Mouse (Mus musculus) c-Kit-positive CD71-negative TER-119-negative erythroid progenitor cells, embryonic 14.5 days (primary cell): ENCODE data around the gene Gm9887.
"Not testable (repeated sequence)": the region's sequence is repeated elsewhere in the genome, so short reads cannot be mapped to it uniquely, and the experiment has no call there.

ENCODE experiments used
- DNase-seq: peaks from one replicate; pipeline ENCODE4 v3.0.0-alpha.2; 2013; ENCODE audit warnings: low read depth

The Gm9887 gene

DNA sequence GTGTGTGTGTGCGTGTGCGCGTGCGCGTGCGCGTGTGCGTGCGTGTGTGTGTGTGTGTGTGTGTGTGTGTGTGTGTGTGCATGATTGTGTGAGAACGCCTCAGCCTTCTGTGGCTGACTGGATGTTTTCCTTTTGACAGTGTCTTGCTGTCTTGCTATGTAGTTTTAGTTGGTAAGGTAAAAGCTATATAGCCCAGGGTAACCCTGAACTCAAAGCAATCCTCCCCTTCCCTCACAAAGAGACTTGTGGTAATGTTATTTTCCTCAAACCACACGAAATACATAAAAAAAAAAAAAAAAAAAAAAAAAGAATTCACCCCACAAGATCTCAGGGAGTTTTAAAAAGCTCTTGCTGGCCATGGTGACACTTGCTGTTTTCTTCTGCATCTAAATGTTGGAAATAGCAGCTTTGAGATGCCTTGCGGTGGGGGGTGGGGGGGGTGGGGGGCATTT is 14.0 kb upstream of the Gm9887 start:
- DNase-seq, result not testable (repeated sequence)

DNA sequence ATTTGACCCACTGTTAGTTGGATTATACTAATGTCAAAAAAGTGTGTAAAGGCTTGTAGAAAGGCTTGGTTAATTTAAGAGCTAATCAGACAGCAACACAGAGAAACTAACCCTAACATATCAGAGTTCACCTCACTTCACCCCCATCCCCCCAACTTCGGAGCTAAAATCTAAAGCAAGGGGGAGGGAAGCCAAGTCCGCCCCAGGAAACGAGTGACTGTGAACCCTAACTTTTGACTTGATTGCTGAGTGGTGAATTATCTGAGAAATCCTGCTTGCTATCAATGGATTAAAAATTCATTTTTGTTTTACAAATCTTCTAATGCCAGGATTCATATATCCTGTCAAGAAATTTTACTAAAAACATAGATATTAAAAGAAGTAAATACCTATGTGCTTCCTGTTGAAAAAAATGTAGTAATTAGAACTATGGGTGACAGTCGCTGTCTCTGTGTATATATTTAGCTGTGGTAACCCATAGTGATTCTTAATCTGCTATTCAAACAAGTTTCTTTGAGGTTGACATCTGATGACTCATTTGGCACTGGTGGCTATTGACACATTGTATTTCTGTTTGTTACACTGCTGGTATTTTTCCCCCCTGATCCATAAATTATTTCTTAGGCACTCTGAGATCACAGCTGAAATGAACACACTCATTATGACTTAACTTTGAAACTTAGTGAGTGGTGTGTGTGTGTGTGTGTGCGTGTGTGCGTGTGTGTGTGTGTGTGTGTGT is 13.5 kb upstream of the Gm9887 start:
- DNase-seq, result no peak

DNA sequence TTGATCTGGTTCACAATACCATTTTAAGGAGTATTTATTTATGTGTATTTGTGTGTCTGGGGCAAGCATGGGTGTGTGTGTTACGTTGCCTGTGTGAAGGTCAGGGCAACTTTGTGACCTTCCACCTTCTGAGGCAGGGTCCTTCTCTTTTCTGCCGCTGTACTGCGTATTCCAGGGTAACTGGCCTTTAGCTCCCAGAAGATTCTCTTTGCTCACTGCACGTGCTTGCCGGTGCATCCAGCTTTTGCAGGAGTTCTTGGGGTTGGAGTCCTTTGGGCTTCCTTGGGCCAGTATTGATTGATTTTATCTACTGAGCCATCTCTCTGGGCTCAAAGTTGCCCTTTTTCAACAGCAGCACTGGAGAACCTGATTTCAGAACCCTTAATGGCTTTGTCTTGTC is 12.3 kb upstream of the Gm9887 start:
- DNase-seq, result no peak

DNA sequence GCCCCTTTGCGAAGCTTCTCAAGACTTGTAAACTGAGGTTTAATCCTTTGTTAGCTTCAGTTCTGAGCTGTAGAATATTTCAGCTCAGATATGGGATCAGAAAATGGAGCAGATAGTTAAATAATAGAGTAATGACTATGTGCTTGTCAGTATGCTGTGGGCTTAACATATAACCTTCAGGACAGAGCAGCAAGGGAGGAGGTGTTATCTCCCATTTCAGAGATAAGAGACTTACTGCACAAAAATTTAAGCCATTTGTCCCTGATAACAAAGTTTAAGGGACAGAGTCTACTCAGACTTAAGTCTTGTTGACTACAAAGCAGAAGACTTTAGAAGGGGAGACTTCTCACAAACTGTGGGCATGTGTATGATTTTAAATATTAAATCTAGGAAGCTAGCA is 10.6 kb upstream of the Gm9887 start:
- no peak for DNase-seq

DNA sequence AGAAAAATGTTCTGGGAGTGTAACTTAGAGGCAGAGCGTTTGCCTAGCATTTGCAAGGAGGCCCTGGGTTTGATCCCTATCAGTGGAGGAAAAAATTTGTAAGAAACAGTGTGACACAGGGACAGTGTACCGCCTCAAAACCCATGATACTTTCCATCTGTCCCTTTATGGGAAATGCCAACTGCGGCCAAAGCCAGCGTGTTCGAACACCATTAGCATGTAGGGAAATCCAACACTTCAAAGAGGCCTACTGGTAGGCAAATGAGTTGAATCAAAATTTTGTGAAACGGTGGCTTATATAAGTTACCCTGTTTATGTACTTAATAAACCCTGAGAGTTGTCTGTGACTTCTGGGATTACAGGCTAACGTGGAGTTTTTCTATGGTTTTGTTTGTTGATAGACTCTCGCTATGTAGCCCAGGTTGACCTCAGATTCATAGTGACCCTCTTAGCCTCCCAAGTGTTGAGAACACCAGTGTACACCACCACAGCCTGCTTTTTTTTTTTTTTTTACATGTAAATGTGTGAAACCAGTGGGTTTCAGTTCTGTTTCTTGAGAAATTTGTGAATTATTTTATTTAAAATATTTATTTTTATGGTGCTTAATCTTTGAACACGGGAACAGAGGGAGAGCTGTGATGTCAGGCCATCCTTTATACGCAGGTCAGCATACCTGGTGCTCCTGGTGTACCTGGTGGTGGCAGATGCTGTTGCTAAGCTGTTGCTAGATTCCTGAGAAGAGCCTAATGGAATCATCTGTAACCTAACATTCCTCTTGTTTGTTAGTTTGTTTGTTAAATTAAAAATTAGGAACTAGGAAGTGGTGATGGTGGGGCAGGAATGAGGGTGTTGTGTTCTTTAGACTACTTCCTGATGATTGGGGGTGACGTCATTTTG is 6.5 kb upstream of the Gm9887 start:
- DNase-seq, result no peak

DNA sequence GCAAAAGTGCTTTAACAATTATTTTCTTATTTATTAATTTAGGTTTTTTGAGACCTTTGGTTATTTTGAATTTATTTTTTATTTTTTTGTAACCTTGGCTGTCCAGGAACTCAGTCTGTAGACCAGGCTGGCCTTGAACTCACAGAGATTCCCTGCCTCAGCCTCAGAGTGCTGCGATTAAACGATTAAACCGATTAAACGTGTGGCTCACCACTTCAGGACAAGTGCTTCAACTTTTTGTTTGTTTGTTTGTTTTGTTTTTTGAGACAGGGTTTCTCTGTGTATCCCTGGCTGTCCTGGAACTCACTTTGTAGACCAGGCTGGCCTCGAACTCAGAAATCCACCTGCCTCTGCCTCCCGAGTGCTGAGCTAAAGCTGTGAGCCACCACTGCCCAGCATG is 5.4 kb upstream of the Gm9887 start:
- not testable (repeated sequence) for DNase-seq

DNA sequence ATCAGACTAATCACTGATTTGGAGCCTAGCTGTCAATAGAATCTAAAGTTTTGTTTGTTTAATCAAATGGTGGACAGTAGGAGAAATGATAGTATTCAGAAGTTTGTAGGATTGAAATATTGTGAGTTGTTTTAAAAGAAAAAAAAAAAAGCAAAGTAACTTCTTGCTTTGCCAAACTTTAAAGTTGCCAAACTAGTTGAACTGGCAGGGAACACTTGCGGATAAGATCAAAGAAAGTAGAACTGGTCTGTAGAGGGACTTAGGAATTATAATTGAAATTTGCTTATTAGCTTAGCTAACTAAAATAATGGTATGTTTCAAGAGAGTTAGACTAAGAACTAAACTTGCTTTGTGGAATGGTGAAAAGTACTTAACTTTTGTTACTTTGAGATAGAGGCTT is 4.9 kb upstream of the Gm9887 start:
- DNase-seq, result no peak

DNA sequence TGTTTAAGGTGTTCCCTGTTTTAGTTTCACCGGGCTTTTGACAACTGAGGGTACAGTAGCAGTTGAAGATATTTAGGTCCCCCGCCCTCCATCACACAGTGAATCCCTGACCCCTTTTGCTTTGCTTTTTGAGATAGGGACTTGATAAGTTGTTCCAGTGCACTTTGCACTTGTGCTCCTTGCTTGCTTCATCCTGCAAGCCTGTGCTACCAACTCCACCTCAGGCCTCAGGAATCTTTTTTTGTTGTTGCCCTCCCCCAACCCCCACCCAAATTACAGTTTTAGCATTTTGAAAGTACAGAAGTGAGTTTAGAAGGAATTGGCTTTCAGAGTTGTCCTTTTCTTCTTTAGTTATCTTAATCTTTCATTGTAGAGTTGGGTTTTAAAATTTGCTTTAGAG is 3.9 kb upstream of the Gm9887 start:
- DNase-seq, result no peak

DNA sequence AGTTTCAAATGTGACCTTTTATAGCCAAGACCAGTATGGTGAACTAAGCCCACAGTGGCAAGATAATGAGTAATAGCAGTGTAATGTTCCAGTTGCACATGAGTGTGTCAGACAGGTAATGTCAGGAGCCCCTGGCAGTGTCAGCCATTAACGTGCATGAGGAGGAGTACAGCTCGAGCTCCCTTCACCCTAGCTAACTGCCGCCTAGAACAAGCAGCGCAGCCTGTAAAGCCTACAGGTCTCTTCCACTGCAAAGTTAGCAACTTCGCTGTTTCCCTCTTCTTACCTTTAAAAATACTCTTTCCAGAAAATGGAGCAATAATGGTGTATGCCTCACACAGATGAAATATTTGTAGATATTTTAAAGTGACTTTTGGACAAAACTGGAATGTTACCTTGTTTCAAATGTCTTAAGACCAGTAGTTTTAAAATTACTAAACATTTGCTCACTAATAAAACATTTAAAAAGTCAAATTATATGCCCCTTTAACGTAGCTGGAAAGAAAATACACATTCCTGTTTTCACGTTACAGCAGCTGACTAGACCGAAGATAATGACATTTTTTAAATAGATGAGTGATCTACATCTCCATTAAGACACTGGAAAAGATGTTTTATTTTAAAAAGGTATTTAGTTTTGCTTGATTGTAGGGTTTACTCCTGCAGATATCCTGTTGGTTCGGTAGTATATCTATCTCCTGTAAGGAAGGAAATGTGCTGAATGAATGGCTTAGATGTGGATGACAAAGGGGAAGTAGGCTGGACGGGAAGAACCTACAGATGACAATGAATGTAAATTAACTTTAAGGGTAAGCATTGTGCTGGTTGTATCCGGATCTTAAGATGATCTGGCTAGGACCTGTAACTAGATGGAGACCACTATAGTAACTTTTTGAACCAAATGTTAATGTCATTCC is 1.9 kb upstream of the Gm9887 start:
- no peak for DNase-seq

DNA sequence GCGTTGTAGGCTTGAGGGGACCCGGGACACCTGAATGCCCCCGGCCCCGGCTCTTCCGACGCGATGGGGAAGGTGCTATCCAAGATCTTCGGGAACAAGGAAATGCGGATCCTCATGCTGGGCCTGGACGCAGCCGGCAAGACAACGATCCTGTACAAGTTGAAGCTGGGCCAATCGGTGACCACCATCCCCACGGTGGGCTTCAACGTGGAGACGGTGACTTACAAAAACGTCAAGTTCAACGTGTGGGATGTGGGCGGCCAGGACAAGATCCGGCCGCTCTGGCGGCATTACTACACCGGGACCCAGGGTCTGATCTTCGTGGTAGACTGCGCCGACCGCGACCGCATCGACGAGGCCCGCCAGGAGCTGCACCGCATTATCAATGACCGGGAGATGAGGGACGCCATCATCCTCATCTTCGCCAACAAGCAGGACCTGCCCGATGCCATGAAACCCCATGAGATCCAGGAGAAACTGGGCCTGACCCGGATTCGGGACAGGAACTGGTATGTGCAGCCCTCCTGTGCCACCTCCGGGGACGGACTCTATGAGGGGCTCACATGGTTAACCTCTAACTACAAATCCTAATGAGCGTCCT is 573 bp upstream of the Gm9887 start:
- no peak for DNase-seq

DNA sequence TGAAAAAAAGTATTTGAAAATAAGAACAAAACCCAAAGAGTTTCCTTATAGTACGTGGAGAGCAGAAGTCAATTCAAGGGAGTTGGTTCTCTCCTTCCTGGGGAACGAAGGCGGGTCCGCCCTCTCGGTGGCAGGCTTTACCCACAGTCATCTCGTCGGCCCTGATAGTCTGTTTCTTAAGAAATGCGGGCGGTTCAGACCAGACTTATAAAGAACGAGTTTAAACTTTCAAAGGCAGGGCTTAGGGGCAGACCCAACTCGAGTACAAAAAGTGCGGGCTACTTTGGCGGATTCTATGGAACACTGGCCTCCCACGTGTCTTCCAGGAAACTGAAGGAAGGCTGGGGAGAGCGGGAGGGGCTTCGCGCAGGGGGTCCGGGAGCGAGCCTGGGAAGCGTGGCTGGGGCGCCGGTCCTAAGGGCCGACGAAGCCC is 821 bp downstream of the Gm9887 start:
- peak; percentile 64 for DNase-seq

DNA sequence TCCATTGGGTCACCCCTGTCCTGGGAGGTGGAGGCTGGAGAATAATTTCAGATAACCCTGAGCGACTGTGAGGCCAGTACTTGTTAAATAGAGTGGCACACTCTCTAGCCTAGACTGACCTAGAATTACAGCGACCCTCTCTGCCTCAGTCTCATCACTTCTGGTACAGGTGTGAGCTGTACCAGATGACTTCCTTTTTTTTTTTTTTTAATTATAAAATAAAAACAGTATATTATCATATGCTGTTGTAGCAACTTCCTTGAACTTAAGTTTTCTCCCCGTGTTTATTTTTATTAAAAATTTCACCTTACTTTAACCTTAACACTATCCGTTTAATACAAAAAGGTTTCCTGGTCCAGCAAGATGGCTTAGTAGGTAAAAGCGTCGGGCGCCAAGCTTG is 1.3 kb downstream of the Gm9887 start:
- DNase-seq, result no peak

DNA sequence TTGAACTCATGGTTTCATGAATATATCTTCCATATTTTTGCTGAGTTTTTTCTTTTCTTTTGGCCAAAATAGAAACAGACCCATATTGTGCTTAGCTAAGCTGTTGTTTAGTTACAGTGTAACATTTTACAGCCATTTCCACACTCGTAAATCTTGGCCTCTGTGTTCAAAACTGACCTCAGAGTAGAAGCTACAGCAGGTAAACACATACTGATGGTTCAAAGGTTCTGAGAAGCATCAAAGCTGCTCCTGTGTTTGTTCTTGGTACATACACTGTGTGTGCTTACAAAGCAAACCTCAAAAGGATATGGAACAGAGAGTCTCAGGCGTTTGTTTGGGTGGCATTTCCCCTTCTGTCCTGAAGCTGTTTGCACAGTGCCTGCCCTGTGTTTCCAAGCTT is 4.7 kb downstream of the Gm9887 start:
- DNase-seq, result no peak

DNA sequence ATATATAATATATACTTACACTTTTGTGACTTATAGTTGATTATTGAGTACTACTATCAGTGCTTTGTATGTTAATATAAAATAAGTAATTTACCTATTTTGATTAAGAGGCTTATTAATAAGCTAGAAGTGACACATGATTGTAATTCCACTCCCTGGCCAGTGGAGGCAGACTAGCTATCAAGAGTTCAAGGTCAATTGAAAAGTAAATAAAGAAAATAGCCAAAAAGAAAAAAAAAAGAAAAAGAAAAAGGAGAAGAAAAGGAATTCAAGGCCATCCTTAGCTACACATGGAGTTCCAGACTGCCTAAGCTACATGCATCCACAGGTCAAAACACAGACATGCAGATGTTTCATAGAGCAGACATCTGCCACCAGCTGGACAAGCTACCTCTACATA is 5.8 kb downstream of the Gm9887 start:
- DNase-seq, result no peak

DNA sequence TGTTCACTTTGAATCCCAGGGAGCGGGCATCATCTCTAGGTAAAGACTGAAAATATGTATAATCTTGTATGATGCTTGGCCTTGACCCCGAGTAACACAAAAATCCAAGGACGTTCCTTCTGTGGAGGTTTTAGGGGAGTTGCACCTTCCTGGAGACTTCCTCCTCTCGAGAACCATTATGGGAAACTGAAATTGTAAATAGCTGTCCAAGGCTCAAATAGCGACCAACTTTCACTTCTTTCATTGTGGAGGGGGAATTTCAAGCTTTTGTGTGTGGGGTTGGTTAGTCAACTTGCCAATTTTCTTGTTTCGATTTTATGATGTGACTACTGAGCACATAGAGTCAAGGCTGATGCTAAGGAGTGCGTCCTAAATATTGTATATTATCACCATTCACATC is 6.5 kb downstream of the Gm9887 start:
- DNase-seq, result no peak

DNA sequence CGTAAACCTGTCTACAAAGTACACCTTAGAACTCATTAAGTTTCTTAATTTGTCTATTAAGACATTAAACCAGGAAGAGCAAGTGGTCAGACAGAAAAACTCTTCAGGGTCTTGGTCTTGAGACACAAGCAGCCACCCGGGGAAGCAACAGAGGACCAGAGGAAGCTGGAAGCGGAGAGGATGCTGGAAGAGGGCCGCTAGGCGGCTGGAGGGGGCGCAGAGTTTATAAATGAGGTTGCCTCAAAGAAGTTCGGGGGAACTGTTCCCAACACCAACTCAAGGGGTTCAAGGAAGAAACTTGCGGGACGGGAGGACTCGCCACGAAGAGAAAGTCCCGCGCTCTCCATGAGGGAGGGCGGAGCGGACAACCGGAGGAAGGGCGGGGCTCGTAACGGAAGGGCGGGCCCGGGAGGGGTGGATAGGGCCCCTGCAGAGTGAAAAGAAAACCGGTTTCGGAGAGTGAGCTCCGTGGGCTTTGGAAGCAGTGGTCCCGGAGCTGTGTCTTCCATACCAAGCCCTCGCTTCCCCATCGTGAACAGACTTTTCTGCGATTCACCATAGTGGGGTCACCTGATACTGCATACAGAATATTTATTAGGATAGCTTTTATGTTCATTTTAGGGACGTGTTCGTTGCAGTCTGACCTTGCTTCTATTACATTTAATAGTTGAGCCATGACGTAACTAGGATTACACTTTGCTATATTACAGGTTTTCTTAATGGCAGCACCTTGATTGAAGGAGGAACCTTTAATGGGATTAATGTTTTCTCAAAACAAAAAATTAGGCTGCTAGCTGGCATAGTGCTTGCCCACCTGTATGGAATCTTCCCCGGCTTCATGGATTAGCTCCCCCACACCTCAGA is 8.1 kb downstream of the Gm9887 start:
- DNase-seq, result peak; percentile 73

DNA sequence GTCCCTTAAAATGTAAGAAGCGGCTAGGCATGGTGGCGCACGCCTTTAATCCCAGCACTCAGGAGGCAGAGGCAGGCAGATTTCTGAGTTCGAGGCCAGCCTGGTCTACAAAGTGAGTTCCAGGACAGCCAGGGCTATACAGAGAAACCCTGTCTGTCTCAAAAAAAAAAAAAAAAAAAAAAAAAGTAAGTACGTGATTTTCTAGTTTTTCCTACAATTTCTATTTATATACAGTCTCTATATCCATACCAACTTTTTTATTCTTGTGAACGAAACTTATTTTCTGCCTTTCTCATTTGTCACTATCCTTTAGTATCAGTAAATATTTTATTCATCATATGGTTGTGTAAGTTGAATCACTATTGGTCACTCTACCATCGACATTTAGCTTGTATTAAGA is 9.1 kb downstream of the Gm9887 start:
- DNase-seq, result not testable (repeated sequence)

DNA sequence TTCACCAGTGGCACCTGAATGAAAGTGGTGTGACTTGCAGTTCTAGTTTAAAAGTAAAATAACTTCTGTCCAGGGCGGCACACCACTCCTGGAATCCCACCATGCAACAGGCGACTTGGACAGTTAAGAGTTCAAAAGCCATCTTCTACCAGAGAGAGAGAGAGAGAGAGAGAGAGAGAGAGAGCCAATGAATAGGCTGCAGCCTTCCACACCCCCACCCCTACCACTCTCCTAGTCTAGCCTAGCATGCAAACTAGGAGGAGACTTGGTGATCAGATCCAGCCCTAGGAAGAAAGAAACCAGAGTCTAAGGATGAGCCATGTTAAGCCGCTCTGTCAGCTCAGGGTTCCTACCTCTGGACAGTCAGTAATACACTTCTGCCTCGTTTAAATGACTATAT is 9.9 kb downstream of the Gm9887 start:
- DNase-seq, result no peak

DNA sequence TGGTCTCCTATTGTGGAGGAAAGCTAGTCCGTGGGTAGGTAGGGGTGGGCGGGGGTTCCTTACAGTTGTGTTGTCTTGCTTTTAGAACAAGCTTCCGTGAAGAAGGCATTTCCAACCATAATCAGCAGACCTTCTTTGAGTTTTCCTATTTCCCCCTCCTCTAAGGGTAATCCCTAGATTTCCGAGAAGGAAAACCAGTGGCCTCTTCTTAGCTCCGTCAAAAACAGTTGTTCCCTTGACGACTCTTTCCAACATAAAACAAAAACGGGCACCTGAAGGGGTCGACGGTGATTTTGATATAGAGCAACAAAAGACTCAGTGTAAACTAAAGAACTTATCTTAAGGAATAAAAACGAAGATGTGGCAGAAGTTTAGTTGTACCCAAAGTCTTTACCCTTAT is 10.3 kb downstream of the Gm9887 start:
- no peak for DNase-seq

DNA sequence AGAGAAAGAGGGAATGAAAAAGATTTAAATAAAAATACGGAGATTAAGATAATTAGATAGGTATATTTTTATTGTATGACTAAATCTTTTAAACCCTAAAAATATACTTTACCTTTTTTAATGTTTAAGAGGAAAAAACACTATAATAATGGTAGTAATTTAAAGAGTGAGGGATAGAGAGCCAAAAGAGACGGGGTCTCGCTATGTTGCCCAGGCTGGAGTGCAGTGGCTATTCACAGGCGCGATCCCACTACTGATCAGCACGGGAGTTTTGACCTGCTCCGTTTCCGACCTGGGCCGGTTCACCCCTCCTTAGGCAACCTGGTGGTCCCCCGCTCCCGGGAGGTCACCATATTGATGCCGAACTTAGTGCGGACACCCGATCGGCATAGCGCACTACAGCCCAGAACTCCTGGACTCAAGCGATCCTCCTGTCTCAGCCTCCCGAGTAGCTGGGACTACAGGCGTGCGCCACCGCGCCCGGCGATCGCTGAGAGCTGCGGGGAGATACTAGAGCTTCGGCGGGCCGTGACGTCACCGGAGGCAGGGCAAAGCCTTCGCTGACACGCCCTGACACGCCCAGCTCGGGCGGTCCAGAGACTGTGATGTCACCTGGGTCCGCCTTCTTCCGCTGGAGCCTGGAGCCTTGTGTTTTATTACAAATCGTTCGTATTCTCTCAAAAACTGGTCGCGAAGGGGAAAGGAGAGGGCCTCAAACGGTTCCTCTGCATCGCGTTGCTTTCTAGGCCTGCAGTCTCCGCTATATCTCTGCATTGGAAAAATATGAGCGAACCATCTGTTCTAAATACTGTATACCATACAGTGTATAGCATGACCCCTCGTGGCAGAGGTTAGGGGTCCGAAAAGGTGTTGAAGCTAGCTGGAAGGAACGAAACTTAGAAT is 11.0 kb downstream of the Gm9887 start:
- peak; percentile 94 for DNase-seq
